Mouse (Mus musculus) NIH3T3 (cell line): ENCODE data around the gene Gm28035.

Experiments
- DNase-seq: peaks from one replicate; pipeline ENCODE4 v3.0.0-alpha.2; 2012; ENCODE audit warnings: low read depth

The Gm28035 gene

DNA sequence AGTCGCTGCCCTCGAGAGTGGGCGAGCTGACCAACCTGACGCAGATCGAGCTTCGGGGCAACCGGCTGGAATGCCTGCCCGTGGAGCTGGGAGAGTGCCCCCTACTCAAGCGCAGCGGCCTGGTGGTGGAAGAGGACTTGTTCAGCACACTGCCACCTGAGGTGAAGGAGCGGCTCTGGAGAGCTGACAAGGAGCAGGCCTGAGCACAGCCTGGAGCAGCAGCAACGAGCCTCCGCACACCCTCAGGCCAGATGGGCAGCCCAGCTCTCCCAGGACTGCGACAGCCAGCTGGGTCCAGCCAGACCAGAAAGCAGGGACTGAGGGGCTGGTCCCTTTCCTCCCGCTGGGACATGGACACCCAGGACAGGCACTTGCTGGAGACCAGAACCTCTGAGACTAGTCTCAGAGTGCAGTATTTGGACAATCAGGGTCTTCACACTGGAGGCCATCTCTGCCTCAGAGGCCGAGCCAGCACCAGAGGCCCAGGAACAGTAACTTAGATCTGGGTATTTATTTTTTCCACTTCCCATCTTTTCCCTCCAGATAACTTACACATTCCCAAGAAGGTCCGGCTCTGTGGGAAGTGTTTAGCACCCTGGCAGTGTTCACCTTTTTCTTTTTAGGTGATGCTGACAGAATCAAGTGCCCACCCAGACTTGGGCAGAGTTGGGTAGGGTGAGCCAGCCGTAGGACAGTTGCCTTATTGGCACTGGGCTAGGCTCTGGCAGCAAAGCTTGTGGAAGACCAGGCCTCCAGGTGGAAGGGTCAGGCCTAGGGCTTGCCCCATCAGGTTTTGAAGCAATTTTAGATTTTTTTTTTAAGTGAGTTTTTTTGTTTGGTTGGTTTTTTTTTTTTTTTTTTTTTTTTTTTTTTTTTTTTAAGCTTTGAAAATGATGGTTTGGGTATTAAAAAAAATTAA lies 21.8 kb downstream of the Gm28035 start:
- no peak for DNase-seq

GRCm38 (mm10) chr2:30262840-30263441 lies 22.6 kb downstream of the Gm28035 start:
- peak; percentile 67 for DNase-seq

DNA sequence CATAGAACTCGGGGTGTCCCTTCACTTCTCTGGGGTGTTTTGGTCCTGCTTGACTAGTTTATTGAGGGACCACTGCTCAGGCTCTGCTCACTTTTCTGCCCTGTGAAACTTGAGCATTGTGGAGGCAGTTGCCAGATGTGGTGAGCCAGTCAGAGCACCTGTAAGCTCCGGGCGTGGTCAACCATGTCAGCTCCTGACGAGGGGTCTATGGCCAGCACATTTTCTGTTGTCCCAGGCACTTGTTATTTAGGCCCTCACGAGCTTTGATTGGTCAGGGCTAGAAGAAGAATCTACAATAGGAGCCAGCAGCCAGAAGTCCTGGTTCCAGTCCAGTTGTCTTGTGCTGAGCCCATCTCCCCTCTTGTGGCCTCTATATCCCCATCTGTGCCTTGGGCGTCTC lies 23.4 kb downstream of the Gm28035 start:
- no peak for DNase-seq

DNA sequence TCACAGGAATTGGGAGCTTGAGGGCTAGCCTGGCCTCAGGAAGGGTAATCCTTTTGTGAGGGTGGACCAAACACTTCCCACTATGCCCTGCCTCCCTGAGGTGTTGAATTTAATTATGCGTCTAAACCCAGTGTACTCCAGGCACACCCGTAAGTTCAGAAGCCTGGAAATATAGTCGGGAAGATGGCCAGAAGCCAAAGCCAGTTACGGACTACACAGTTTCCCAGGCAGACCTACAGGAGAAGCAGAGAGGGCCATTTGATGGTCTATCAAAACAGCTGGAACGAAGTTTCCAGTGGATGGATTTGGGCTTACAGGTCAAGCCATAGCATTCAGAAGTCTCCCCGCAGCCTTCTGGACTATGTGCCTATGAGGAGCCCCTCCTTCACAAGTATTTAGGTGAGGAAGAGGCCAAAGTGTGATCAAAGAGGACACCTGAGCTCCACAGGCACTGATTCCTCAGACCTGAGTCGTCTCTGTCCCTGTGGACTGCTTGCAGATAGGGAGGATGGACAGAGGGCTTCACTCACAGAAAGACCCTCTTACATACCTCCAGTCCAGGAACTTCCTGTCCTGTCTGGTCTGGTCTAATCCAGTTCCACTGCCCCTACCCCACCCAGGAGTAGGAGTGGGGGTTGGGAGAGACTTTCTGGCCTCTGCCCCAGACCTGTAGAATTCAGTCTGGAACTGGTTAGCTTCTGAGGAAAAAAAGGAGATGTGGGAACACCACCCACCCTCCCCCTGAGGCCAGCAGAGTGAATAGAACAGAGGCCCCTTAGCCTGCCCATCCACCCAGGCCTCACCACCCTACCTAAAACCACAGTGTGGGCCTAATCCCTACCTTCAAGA lies 24.5 kb downstream of the Gm28035 start:
- peak; percentile 59 for DNase-seq

DNA sequence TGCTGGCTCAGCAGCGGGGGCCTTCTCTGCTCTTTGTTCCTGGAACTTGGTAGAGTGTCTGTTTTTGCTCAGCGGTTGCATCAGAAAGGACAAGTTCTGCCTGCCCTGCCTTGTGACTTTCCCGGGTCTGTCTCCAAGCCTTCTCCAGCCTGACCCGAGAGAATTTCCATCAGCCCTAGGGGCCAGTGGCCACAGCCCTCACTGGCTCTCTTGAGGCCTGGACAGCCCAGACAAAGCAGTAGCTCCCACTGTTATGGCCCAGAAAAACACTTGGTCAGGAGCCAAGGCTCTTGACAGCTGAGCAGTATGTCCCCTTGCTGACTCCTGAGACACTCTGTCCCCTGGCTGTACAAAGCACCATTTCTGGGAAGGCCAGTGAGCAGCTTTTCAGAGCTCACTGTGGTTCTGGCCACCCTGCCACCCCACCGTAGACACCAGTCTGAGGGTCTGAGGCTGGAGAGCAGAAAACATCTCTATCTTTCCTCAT lies 25.4 kb downstream of the Gm28035 start, which contains the start of gene Phyhd1:
TSS of gene Phyhd1 (plus strand) at position 437 of the 487 bp plus-strand sequence.
- peak; percentile 67 for DNase-seq

- peak; percentile 90 for DNase-seq
These were observed 26.1 kb downstream of the Gm28035 start for GRCm38 (mm10) chr2:30266392-30266941.

- DNase-seq = no peak
These were observed 27.1 kb downstream of the Gm28035 start for GRCm38 (mm10) chr2:30267466-30267865.

- DNase-seq = no peak
These were observed 28.0 kb downstream of the Gm28035 start for GRCm38 (mm10) chr2:30268371-30268770.

- DNase-seq = no peak
These were observed 29.0 kb downstream of the Gm28035 start for GRCm38 (mm10) chr2:30269241-30269990.

DNA sequence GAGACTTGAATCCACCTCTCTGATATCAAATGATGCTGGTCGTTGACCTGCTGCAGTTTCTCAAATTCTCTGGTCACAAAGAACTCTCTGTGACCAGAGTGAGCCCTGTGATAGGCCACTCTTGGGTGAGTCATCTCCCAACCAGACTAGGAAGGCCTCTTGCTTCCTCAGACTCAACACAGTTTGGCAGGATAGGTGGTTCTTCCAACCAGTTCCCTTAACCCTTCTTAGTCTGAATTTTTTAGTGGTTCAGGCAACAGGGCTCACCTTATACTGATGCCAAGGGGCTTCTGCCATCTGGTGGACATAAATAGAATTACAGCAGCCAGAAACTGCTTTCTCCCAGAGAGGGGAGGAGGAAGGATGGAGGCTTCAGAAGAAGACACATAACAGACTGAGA lies 29.8 kb downstream of the Gm28035 start:
- peak; percentile 91 for DNase-seq

GRCm38 (mm10) chr2:30280743-30281142 lies 40.4 kb downstream of the Gm28035 start, which contains the start of gene Gm28038:
Gene Gm28038 (plus strand): TSS chr2:30281043.
- DNase-seq = no peak

DNA sequence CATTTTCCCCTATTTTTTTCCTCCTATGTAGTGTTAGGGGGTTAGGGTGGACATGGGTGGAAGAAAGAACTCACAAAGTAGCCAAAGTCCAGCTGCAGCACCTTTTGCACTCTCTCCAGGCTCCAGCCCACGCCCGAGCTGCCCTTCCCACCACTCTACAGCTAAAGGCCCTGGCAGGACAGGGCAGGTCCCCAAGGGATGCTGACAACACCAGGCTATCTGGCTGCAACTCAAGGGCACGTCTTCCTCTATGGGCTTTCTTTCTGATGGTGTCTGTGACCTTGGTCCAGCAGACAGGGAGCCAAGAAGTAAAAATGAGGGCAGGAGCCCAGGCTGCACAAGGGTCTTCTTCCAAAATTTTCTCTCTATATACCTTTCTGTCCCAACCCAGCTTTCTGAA lies 41.3 kb downstream of the Gm28035 start:
- no peak for DNase-seq

- no peak for DNase-seq
These were observed 42.8 kb downstream of the Gm28035 start for GRCm38 (mm10) chr2:30283193-30283592.

DNA sequence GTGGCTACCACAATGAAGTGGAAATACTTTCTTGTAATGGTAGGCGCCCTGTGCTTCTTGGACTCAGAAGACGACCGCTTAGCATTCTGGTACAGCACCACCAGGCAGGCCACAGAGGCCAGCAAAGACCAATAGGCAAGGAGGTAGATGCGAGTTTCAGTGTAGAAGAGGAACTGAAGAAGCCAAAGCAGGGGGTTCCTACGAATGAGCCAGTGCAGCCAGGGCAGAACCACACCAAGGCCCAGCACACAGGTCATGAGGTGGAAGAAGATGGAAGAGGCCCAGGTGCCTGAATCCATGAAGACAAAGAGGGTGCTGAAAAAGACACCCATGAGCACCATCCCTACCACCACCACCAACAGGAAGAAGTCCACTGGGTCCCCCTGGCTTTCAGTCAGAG lies 44.6 kb downstream of the Gm28035 start:
- DNase-seq = no peak

DNA sequence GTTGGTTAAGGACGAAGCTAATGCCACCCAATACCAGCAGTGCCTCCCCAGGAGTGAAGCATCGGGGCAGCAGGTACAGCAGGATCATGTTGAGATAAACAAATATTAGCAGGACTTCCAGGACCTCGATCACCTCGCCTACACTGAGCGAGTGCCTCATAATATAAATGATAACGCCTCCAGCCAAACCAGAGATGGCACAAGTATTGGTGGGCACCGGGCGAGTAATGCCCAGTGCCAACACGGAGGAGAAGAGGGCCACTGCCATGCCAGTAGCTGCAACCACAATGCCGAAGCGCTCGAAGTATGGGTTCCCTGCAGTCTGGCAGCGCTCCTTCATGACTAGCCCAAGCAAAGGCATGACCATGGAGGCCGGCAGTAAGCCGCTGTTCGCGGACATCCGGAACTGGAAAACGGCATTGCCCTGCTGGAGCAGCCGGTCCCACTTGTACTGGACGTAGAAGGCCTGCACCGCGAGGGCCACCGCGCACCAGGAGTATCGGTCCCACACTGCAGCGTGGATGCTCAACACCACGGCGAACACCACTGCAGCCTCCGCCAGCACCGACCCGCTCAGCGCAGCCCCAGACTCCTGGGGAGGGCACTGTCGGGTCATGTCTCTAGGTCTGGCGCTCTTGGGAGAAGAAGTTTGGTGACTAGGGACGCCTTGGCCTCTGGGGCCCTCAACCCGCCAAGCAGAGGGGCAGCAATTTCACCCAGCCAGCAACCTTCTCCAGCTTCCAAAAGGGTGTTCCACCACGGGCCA lies 45.2 kb downstream of the Gm28035 start:
- DNase-seq = peak; percentile 20

GRCm38 (mm10) chr2:30286192-30287026 lies 46.0 kb downstream of the Gm28035 start, which contains the start of the genes Dolk and Nup188:
Gene Dolk (minus strand): TSS chr2:30286334.
Gene Nup188 (plus strand): TSS chr2:30286397.
- peak; percentile 97 for DNase-seq

GRCm38 (mm10) chr2:30287027-30287373 lies 46.6 kb downstream of the Gm28035 start:
- peak; percentile 70 for DNase-seq

GRCm38 (mm10) chr2:30299525-30299924 lies 59.2 kb downstream of the Gm28035 start:
- DNase-seq = peak; percentile 43

GRCm38 (mm10) chr2:30299966-30300365 lies 59.6 kb downstream of the Gm28035 start:
- DNase-seq = no peak
